Mouse (Mus musculus): ENCODE data around the gene Ctrb1.

- TF ChIP-seq CTCF (IDR thresholded peaks at IDR 0.05; ENCODE audit: insufficient read depth, low read length) (no peak), POLR2A (IDR thresholded peaks at IDR 0.05; ENCODE audit: borderline replicate concordance, extremely low read depth, low read depth, low read length) (no peak)
Measured at GRCm38 (mm10) chr8:111700740-111701139, 9.9 kb upstream of the Ctrb1 start.
